Mouse (Mus musculus): Measurements from ENCODE around the gene Ppp3r1.

Ppp3r1 gene

DNA sequence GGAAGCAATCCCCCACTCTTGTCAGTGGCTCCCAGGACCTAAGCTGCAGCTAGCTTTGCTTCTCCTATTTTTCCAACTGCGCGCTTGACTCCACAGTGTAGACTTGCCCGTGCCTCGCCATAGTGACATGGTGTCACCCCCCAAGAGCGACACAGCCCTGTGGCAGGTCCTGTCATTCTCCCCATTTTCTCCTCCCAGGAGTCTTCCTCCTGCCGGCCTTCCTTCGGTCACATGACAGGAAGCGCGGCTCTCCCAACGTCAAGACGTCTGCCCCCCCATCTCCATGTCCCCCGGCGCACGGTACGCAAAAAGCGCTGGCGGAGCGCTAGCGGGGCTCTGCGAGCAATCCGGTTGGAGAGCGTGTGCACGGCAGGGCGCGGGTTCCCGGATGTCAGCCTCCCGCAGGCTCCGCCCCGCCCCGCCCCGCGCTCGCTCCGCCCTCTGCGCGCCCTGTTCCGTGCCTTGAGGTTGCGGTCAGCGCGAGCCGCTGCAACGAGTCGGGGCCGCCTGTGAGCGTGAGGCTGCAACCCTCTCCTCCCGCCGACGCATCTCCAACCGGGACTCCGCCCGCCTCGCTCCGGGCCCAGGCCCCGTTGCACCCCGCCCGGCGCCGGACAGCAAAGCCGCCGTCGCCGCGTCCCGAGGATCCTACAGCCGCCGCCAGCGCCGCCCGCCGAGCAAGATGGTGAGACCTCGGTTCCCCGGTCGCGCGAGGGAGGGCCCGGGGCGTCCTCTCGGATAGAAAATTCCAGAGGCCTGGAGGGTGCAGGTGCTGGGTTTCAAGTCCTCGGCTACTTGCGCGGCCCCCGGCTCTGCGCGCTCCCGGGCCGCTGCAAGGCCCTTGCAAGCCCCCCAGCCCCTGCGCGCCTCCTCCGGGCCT, at the start of gene Ppp3r1:
Gene Ppp3r1 (plus strand): TSS at position 406 of the 880 bp plus-strand sequence.
- DNase-seq (ENCODE audit: extremely low read depth, low read depth): peak; percentile 86

DNA sequence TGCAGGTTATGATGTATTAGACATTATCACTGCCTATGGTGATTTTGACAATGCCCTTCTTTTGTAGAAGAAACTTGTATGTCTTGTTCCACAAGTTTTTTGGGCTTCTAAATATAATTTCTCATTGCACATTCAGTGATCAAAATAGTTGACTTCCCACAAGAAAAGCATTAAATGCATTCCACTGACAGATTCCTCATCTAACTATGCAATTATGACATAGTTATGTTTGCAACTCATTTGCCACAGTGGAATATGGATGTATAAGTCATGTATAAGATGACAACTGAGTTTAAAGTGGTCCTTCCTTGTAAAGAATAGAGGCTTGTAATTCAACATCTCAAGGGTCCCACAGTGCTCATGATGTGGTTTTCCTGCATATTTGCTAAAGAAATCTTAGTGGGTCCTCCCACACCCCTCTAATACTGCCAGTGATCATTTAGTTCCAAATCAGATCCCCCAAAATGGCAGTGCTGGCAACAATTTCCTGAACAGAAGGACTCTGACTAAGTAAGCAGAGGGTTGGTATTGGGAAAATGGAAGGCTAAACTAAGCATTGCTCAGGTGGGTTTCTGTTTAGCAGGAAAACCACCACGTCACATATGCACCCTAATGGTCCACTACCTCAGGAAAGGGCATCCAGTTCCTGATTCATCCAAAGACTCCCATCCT, 46.5 kb upstream of the Ppp3r1 start:
- no peak for DNase-seq (ENCODE audit: extremely low read depth, low read depth)

DNA sequence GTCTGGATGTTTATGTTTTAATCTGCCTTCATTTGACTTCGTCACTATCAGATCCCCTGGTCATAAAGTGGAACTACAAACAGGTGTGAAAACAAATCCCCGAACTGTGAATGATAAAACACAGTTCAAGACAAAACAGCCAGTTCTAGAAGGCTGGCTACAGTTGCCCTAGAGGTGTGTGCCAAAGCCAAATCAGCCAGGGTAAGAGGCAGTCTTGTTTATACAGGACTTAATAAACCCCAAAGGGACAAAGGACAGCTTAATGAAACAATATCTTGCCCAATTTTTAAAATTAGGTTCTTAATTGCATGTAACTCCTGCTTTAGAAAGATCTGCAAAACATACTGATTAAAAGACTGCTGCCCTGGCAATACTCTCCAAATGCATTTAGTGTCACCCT, 32.6 kb upstream of the Ppp3r1 start:
- DNase-seq (ENCODE audit: extremely low read depth, low read depth): no peak

DNA sequence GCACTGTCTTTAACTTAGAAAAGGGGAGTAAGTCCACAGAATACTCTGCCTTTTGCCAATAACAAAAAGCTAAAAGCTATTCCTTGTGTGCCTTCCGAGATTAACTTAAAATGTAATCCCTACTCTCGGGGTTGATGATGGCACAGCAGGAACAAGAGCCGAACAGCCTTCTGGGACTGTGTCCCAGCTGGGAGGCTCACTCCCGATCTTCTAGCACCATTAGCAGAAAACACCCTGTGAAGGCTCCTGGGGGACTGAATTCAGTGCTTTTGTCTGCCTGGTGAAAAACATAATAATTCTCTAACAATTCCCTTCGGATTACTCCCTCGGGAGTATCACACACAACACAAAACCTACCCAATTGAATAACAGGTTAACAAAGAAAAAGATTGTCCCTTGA, 23.4 kb upstream of the Ppp3r1 start:
- no peak for DNase-seq (ENCODE audit: extremely low read depth, low read depth)

DNA sequence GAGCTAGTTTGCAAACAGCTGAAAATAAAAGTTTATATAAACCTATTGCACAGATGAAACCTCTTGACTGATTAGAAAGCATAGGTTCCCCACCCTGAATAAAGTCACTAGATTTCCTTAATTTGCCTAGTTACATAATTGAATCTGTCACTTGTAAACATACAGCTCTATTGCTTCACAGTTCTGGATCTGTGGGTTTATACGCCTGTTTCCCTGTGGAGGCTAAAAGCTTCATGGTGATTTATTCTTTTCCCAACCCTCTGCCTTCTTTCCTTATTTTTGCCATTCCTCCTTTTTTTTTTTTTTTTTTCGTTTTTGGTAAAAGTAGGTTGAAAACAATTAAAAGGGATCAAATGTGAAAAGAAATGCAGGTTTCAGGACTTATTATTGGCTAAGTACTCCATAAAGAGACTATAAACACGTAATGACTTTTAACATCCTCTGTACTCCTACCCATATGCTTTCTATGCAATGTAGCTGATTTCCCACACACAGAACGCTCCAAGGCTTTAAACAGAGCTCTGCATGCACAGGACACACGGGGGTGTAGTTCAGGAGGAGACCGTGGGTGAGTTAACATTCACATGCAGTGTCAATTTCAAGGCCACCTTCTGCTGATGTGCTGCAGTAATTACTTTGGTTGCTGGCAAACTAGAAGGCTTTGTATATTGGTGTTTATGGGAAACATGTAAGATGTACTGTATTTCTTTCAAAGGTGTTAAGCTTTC, 20.6 kb upstream of the Ppp3r1 start:
- no peak for DNase-seq (ENCODE audit: extremely low read depth, low read depth)

DNA sequence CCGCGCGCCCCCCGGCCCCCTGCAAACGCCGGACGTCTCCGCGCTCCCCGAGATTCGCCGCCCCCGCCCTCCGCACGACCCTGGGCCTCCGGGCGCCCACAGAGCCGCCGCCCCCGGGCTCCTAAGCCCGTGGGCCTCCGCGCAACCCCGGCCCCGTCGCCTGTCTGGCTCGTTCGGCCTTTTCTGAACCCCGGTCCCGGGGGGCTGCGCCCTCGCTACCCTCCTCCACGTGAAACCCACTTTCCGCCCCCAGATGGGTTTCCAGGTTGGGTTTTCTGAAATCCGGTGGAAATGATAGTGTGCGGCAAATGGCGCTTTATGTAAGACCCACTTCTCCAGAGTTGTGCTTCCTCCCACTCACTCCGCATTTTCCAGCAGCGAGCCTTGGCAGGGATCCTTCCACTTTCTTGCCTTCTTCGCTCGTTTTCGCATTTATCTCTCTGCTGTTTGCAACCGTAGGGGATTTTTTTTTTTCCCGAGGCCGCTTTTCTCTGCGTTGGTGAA, 727 bp downstream of the Ppp3r1 start:
- peak; percentile 19 for DNase-seq (ENCODE audit: extremely low read depth, low read depth)

DNA sequence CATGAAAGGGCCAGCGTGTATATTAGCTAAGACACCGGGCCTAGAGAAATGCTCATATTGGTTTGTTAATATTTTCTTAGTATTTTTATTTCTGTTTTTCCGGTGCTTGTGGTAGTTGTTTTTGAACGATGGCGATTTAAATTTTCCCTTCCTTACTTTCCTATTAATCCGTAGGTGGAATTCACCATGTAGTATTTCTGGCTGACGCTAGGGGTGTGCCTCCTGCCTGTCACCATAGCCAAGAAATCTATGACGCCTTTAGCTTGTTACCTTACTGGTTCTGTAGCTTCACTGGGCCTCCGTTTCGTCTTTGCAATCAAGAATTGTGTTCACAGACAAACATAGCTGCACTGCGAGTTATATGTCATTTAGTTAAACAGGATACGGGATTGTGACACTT, 1.2 kb downstream of the Ppp3r1 start:
- peak; percentile 66 for DNase-seq (ENCODE audit: extremely low read depth, low read depth)

DNA sequence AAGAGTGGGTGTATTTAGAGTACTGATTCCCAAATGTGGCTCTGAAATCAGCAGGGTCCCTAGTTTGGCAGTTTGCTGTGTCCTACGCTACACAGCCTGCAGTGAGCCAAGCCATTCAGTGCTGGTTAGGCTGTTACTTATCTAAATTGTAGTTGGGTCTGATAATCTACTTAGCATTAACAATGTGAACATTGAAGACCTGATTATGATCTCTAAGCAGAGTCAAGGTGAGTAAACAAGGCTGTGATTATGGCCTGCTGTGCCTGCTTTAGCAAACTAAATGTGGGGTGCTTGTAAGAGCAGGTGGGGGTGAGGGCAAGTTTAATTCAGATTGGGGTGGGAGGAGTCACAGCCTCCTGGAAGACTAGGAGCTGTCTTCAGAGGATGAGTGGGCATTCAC, 4.9 kb downstream of the Ppp3r1 start:
- no peak for DNase-seq (ENCODE audit: extremely low read depth, low read depth)

DNA sequence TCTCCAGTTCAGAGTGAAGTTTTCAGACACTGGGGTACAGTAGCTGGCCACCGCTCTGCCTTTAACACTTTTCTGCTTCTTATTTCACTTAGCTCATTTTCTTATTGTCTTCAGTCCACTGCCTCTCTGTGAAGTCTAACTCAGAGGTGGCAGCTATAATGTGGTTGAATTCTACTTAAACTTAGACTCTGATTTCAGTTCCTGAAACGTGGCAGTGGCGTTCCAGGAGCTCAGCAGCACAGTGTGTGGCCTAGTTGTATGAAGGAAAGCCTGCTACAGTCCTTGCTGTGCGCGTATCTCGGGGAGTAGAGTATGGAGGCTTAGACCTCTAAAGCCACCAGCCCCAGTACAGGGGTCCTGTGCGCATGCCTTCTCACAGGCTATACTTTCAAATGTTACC, 7.6 kb downstream of the Ppp3r1 start:
- no peak for DNase-seq (ENCODE audit: extremely low read depth, low read depth)

DNA sequence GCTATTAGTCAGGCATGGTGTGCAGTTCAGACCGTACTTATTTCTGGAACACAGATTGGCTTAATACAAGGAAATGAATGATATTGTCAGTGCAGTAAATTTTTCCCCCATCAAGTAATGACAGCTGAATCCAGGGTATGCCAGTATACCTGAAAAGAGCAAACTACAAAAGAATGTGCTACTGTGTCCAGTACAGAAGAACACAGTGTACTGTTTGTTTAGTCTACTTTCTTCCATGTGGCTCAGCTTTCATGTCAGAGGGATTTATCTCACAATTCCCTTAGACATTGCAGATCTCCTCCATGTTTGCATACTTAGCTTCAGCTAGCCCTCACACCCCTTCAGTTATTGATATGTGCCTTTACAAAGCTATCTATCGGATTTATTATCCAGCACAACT, 10.2 kb downstream of the Ppp3r1 start:
- DNase-seq (ENCODE audit: extremely low read depth, low read depth): no peak

DNA sequence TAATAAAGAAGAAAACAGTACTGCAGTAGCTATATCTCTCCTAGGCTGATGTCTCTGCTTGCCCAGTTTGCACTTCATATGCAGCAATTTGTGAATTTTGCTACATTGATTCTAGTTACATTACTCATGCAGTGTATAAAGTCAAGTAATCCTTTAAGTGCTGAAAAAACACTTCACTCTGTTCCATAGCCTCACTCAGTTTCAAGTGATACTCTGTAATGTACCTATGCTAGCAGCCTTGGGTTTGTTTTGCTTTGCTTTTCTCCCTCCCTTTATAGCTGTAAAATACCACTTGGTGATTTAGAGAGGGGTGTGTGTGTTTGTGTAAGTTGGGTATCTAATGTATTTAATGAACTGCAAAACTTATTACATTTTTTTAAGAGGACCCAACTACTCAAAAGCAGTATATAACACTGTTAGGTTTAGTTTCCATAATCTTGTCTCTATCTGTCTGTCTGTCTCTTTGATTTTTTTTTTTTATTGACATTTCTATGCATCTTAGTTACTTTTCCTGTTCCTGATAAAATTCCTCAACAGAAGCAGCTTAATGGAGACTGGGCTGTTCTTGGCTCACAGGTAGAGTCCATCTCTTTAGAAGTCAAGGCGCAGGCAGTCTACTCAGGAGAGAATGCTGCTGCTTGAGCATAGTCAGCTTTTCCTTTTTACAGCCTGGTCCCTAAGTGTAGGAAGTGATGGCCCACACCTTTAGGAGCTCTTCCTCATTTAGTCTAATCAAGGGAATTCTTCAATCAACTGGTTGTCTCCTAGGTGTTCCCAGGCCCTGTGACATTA, 12.1 kb downstream of the Ppp3r1 start:
- no peak for DNase-seq (ENCODE audit: extremely low read depth, low read depth)

DNA sequence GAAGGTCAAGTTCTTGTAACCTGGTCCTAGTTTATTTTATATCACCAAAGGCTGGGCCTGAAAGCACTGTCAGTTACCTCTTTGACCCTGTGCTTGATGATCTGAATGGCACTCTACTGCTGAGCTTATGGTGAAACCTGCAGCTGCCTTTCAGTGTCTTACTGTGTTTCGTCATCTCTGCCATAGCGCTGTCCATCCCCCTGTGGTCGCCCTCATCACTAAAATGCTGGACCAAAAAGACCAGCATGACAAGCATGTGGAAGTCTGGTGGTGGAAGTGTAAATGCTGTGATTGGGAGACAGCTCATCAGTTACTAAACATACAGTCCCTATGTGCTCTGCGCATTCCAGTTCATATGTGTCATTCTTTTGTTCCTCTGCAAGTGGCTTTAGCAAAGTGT, 13.2 kb downstream of the Ppp3r1 start:
- DNase-seq (ENCODE audit: extremely low read depth, low read depth): no peak

DNA sequence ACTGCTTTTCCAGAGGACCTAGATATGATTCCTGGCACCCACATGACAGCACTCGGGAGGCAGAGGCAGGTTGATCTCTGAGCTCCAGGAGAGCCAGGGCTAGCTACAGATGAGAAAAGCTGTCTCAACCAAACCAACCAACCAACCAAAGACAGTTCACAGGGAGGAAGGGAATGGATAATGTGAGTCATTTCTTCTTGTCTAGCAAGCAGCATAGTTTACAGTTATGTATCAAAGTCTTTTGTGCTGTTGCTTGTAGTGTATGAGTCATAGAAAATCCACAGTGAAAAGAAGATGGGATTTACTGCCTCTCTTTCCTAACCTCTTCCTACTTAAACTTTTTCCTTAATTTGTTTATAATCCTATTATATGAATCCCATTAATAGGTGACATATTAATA, 17.6 kb downstream of the Ppp3r1 start:
- DNase-seq (ENCODE audit: extremely low read depth, low read depth): no peak

DNA sequence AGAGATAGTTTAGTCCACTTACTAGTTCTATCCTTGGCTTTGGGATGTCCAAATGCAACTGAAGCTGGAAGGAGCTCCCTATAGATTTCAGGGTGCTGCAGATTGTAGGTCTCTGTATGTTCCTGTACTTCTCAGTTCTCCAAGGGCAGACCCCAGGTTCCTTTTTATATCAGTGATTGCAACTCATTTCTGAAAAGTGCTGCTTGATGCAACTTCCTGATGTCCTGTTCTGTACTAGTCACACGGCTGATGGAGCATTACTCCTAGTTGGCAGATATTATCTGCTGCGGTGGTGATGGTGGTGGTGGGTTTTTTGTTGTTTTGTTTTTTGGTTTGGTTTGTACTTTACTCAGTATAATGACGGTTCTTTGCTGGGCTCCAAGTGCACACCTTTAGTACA, 21.7 kb downstream of the Ppp3r1 start:
- DNase-seq (ENCODE audit: extremely low read depth, low read depth): no peak

DNA sequence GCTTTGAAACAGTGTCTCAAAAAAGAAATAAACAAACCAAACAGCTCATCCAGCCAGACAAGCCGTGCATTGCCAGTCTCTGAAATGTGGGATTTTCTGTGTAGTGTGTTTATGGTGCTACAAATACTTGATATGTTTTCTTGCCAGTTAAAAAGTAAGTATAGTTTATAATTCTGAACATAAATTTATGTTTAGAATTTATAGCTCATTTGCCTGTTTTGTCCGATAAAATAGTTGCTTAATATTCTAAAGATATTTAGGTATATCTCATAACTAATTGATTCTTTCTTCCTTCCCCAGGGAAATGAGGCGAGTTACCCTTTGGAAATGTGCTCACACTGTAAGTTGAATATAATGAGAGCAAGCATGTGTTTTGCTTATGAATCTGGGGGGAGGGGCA, 22.7 kb downstream of the Ppp3r1 start, which contains the start of gene Wdr92:
Gene Wdr92 (plus strand): TSS at position 301 of the 400 bp plus-strand sequence.
- no peak for DNase-seq (ENCODE audit: extremely low read depth, low read depth)

DNA sequence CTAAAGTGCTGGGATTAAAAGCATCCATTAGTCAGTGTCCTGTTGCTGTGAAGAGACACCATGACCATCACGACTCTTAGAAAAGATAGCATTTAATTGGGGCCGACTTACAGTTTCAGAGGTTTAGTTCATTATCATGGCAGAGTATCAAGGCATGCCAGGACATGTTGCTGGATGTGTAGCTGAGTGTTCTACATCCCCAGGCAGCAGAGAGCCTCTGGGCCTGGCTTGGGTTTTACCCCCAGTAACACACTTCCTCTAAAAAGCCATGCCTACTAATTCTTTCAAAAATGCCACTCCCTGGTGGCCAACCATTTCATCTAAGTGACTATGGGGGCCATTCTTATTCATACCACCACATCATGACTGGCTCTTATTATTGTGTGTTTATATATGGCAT, 24.1 kb downstream of the Ppp3r1 start:
- DNase-seq (ENCODE audit: extremely low read depth, low read depth): no peak

DNA sequence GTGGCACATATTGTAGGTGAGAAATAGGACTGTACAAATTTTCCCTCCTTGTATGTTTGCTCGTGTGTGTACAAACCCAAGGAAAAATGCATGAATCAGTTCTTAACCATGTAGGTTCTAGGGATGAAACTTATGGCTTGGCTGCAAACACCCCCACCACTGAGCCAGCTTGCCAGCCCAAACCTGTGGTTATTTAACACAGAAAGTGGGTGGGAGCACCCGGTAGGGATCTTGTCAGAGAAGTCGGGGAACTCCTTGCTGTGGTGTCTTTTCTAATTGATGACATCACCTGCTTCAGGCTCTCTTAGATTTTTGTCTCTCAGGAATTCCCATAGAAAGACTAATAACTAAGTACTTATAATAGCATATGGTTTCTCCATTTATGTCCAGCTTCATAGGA, 28.6 kb downstream of the Ppp3r1 start:
- no peak for DNase-seq (ENCODE audit: extremely low read depth, low read depth)

DNA sequence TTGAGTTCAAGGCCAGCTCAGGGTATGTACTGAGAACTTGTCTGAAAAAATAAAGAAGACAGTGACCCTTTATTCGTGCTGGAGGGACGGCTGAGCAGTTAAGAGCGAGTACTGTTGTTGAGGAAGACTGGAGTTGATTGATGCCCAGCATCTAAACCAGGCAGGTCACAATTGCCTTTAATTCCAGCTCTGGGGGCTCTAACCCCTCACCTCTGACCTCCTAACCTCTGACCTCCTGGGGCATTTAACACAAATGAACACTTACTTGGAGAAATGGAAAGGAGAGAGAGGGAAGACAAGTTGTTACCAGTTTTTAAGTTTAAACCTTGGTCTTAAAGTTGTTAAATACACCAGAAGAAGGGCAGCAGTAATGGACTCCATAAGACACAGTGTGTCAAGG, 29.7 kb downstream of the Ppp3r1 start:
- DNase-seq (ENCODE audit: extremely low read depth, low read depth): no peak

DNA sequence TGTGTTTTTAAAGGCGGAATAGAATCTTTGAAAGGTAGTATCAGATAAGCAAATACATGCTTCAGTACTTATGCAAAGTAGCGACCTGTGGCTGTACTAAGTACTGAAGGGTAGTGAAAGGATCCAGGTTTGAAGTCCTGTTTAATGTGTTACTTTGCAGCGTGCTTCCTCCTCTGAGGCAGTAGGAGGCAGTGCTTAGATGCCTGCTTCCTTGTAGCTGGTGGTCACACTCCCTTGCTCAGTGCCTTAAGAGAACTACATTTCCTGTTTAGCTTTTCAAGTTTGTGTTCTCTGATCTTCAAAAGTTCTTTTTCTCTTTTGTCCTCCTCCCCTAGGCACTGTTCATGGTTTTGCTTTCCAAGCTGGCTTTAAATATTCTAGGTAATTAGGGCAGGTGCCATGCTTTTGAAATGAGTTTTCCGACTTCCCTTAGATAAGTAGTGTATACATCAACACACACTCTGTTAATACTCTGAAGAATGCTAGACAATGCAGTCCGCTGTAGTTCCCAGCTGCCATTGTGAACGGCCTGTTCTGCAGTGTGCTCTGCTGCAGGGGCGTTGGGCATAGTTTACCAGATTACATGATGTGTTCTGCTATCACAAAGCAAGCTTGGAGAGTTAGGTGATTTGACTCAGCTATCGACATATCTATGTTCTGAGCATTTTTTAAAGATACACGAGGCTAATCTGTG, 33.2 kb downstream of the Ppp3r1 start:
- no peak for DNase-seq (ENCODE audit: extremely low read depth, low read depth)

DNA sequence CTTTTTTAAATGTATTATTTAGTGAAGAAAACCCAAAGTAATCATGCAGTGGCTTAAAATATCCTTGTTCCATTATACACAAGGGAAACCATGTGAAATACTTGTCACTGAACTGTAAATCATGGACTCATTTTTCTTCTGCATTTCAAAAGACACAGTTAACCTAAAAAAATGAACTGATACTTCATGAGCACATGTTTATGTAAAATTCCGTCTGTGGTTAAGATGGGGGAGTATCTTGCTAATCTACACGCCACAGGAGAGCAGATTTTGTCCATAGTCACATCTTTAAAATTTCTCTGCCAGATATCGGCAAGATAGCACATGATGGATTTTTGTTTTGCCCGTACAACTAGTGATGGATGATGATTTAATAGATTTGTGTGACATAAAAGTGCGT, 40.1 kb downstream of the Ppp3r1 start:
- no peak for DNase-seq (ENCODE audit: extremely low read depth, low read depth)
